Mouse (Mus musculus) cerebellum, postnatal 36 days (tissue): ENCODE measurements at regions not wholly inside any gene's neighbourhood (a gene's known extent, or its start where the extent isn't known, plus 50 kb on each side); places are given as distances from the start of the nearest gene placed in this dataset.

Experiments
- DNase-seq, 2 experiments: peaks; one replicate each; pipeline ENCODE4 v3.0.0; 2021 to 2022; ENCODE audit warnings: mixed read lengths in 2 of 2

DNA sequence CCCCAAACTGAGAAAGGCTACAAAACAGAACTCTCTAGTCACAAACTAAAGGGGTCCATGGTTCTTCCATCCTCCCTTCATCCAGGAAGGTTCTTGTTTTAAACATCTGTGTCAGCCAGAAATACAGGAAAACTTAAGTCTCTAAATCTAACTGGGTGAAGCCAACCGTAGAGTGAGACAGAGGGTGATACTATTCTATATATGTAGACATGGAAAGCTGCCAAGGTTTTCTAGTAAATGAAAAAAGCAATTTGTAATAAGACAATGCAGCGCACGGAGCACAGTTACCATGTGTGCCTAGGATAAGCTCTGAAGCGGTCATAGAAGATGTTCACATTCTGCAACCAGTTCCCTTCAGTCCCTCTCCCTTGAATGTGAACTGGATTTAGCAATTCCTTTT is 55.4 kb downstream of the Ppp1r3c start:
- DNase-seq = no peak

DNA sequence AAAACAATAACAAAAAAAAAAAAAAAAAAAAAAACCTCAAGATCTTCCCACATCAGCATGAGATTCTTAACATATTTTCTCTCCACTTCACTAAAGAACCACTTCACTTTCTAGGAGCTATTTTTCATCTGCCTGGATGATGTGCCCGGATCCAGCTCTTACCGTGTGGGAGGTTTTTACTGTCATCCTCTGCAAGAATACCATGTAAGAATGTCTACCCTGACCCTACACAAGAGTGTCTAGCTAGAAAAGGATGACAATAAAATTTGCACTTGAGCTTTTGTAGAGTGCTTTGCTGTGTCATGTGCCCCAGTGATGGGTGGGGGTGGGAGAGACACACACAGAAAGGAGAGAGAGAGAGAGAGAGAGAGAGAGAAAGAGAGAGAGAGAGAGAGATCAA is 56.1 kb downstream of the Ppp1r3c start:
- DNase-seq = no peak

- DNase-seq = peak; percentile 26 to 35
Measured at GRCm38 (mm10) chr19:36679028-36679820, 57.2 kb downstream of the Ppp1r3c start.

GRCm38 (mm10) chr19:36678382-36679027 is 57.9 kb downstream of the Ppp1r3c start:
- no peak for DNase-seq

DNA sequence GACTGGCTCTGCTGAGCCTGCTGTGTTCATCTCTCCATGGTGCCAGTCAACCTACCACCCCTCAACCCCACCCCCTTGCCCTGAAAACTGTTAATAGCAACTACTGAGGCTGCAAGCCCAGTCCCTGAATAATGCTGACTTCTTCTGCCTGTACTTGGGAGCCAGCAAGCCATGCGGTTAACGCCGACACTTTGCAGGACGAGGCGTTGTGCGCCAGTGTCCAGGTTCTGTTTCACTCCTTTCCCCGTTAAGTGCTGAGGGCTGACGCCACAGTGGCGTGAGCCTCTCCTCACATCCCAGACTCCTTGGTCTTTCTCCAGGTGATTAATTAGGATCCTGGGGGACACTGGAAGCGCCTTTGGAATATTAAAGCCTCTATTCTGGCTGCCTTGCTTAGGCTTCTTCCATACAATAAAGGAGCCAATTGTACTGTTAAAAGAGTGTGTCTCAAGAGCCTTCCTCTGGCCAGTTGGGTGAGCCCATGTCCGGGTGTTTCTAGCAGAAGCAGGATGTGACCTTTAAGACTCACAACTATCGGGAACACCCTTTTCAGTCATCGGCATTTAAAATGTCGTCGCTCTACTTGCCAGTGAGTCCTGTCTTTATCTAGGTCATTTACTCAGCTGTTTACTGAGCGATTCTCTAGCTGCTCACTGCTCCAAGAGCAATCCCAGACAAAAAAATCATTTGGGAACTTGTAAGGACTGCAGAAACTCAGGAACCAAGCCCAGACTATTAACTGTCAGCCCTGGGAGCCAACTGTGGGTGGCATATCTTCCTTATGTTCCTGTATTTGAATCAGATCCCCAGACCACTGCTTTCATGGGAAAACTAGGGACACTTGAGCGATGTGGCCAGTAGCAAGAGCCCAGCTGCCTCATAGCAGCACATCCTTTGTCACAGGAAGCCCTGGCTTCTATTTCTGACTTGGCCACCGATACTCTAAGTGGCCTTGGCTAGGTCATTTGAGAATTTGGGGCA is 59.1 kb downstream of the Ppp1r3c start:
- DNase-seq = no peak

- DNase-seq = no peak
Measured at GRCm38 (mm10) chr19:36674946-36675345, 61.5 kb downstream of the Ppp1r3c start.

DNA sequence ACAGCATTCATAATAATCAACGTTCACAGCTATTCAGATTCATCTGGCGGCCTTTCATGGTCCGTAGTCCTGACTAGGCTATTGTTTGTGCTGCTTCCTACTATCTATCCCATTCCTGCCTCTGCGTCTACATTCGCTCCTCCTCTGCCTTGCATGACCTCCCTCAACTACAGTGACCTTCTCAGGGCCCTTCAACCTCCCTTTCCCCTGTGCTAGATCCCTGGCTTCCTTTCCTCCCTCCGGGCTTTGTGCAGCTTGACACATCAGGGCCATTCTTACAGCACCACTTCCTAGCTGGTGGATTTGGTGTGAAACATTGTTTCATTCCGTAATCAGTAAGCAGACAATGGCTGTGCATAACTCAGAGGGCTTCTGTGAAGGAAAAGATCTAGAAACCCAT is 65.6 kb downstream of the Ppp1r3c start:
- DNase-seq = no peak
